Mouse (Mus musculus) frontal cortex, adult (tissue): ENCODE results near the gene Cryaa.

Source experiments
- ATAC-seq: cut with Nextera tagmentation; 2 replicates; pipeline ENCODE4 v1.9.2; 2017; ENCODE audit warnings: mild to moderate bottlenecking, moderate library complexity, mixed read lengths; ENCODE audit not compliant: low TSS enrichment

The Cryaa gene

GRCm38 (mm10) chr17:31709121-31709741 lies 31.6 kb downstream of the Cryaa start:
- no peak for ATAC-seq

GRCm38 (mm10) chr17:31710455-31710854 lies 32.8 kb downstream of the Cryaa start:
- ATAC-seq: no peak

DNA sequence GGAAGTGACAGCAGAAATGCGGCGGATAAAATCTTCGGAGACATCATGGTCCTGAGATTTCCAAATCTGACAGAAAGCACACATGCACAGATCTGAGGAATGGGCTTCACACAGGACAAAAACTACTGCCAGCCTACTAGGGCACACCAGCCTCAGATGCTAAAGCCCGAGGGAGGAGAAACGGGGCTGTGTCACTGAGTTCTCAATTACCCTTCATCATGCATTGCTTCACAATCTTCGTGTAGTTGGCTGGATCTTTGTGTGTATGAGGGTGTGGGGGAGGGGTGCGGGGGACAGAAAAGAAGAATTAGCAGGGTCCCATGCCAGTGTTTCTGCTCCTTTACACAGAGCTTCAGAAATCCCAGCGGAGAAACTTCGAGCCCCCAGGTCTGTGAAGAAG lies 36.1 kb downstream of the Cryaa start:
- ATAC-seq: no peak

- no peak for ATAC-seq
These were observed 36.5 kb downstream of the Cryaa start for GRCm38 (mm10) chr17:31714125-31714524.

- ATAC-seq: no peak
These were observed 37.4 kb downstream of the Cryaa start for GRCm38 (mm10) chr17:31715006-31715405.

GRCm38 (mm10) chr17:31721637-31722036 lies 44.0 kb downstream of the Cryaa start:
- no peak for ATAC-seq

GRCm38 (mm10) chr17:31725366-31725765 lies 47.8 kb downstream of the Cryaa start:
- no peak for ATAC-seq

- no peak for ATAC-seq
These were observed 48.6 kb downstream of the Cryaa start for GRCm38 (mm10) chr17:31726216-31726615.

DNA sequence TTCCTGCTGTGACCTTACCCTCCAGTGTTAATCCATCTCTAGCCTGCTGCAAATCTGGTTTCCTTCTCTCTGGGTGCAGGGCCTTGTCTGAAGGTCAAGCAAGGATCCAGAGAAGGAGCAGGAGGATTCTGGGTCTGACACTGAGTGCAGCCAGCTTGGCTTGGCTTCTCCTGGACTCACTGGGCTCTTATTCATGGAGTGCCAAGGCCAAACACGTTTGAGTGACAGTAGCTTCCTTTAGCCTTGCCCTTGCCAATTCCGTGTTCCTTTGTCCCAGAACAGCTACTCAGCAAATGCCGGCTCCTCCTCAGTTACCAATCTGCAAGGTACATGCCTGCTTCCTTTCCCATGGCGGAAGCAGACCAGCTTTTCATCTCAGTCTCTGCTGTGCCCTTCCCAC lies 49.6 kb downstream of the Cryaa start:
- ATAC-seq: 0 out of 2 replicates have a peak, but pooled peaks have one; percentile 41

DNA sequence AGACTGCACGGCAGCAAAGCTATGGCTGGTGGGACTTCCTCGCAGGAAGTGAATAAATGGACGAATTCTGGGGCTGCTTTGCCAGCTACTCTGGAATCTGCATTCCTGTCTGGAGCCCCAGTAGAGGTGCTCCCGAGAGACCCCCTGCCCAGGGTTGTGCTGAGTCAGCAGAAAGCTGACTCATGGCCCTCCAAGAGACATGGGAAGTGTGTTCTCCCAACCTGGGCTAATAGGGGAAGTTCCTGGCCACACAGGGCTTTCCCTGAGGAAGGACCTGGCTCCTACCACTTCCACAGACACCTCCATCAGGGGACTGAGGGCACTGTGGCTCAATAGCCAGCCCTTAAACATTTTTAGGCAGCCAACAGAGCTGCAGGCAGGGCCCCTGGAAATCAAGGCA lies 50.4 kb downstream of the Cryaa start:
- ATAC-seq: no peak

- no peak for ATAC-seq
These were observed 51.4 kb downstream of the Cryaa start for GRCm38 (mm10) chr17:31728968-31729501.

GRCm38 (mm10) chr17:31731038-31731437 lies 53.4 kb downstream of the Cryaa start:
- no peak for ATAC-seq
